Mouse (Mus musculus): ENCODE measurements around the gene Mef2a.

- no peak for TF ChIP-seq POLR2A (IDR thresholded peaks at IDR 0.05; ENCODE audit: control insufficient read depth, extremely low read depth, insufficient read depth, low read length, poor library complexity)
- no peak for TF ChIP-seq CTCF (IDR thresholded peaks at IDR 0.05; ENCODE audit: borderline replicate concordance, control insufficient read depth, extremely low read depth, insufficient read depth, low read length, poor library complexity)
Measured at GRCm38 (mm10) chr7:67412686-67413085, 40.0 kb upstream of the Mef2a start.
